Mouse (Mus musculus) heart, postnatal 25 days (tissue): ENCODE measurements at regions not wholly inside any gene's neighbourhood (a gene's known extent, or its start where the extent isn't known, plus 50 kb on each side); places are given as distances from the start of the nearest gene placed in this dataset.

ENCODE experiments used
- DNase-seq: peaks from one replicate; pipeline ENCODE4 v3.0.0; 2022; ENCODE audit warnings: low spot score
- intact Hi-C: fragments of 180-260 bp; cut with DNase I; formaldehyde crosslinking; loops from one replicate; pipeline ENCODE4 v1.15.1; 2025

DNA sequence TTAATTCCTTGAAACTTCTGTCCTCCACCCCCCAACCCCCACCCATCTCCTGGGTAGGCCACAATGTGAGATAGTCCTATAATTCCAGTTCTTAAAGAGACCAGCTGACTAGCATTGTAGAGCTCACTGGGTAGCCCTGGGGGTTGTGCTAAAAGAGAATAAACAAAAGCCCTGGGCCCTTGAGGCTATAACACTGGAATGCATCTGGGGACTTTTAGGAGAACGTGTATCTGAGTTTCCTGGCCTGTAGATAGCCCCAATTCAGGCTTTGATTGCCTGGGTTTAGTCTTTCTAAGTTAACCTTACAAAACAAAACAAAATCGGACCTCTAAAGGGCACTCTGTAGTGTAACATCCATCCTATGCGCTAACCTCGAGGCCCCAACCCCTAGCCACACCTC lies 234.1 kb upstream of the 4930412O13Rik start:
- intact Hi-C loops: no loop called here
- DNase-seq: no peak

GRCm38 (mm10) chr2:9650082-9650481 lies 231.0 kb upstream of the 4930412O13Rik start:
- no peak for DNase-seq
- intact Hi-C loops: no loop called here

GRCm38 (mm10) chr2:9658880-9659279 lies 222.2 kb upstream of the 4930412O13Rik start:
- DNase-seq: no peak

GRCm38 (mm10) chr2:9669621-9670020 lies 211.4 kb upstream of the 4930412O13Rik start:
- no peak for DNase-seq
- intact Hi-C loops: no loop called here

More at GRCm38 (mm10) chr2:9658880-9659279, 222.2 kb upstream of the 4930412O13Rik start:
- intact Hi-C loops: no loop called here

DNA sequence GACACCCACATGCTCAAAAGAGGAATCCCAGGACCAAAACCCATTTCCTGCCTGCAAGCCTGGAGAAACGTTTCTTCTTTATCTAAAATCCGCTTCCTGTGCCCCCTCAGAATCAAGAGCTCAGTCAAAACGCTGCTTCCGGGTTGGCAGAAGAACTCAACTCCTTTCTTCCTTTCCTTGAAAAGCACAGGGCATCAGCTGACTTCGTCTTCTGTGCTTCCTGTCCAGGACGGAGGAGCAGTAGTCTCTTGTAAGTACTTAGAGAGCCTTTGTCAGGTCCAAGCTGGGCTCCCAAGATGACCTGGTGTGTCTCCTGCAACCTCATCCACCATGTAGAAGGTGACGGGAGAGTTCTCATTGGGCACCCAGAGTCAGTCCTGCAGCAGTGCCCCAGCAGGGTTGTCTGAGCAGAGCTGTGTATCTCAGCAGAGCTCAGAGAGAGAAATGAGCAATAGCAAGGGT lies 199.3 kb upstream of the 4930412O13Rik start:
- intact Hi-C loops: no loop called here
- no peak for DNase-seq

- no peak for DNase-seq
These were observed 197.3 kb upstream of the 4930412O13Rik start for GRCm38 (mm10) chr2:9683673-9684210.

DNA sequence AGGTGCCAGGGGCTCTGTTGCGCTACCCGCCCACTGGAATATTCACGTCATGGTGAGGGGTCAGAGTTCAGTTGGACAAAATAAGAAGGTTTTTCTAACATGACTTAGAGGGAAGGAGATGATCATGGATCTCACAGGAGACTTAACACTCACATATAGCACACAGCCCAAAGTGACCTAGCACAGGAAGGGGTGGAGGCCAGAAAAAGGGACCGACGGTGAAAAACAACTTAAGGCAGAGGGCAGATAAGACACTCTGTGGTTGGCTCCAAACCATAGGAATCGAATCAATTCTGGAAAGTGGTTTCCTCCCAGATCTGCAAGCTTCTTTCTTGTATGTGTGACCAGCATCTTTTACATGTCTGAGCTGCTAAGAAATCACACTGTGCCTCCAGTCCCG lies 192.9 kb upstream of the 4930412O13Rik start:
- DNase-seq: no peak
- intact Hi-C loops: loop anchor here (5.0 kb wide), 1 partner anchor 51 kb away; no protein-coding TSS in a partner anchor

More at GRCm38 (mm10) chr2:9683673-9684210, 197.3 kb upstream of the 4930412O13Rik start:
- intact Hi-C loops: no loop called here

DNA sequence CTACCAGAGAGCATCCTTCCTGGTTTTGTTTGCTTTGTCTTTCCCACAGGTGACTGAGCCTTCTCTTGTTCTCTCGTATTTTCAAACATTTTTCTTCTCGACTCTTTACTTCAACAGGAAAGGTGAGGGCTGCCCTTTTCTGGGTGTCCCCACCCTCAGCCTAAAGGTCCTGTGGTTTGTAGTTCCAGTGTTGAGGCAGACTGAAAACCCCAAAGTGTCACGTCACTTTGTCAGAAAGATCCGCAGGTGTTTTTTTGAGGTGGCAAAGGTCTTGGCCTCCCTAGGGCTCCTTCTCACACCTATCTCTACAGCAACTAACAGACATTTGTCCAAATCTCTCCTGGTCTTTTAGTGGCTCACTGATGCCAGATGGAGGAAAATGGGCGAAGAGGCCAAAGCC lies 191.5 kb upstream of the 4930412O13Rik start:
- DNase-seq: no peak
- intact Hi-C loops: loop anchor here (5.0 kb wide), 1 partner anchor 52 kb away; no protein-coding TSS in a partner anchor

GRCm38 (mm10) chr2:9691506-9691905 lies 189.5 kb upstream of the 4930412O13Rik start:
- intact Hi-C loops: no loop called here
- DNase-seq: no peak

DNA sequence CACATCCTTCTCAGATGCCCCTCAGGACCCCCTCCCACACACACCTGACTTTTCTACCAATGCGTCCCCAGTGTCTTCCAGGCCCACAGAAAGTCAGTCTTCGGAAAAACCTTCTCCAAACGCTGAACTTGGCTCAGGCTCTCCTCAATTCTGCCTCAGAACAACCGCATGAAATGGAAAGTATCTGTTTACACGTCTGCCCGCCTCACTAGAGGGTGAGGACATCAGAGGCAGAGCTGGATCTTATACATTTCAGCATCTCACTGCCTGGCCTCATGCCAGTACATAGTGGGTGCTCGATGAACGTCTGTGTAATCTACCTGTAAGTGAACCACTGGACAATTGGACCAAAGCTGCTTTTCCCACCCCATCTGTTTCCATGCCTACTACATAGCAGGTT lies 189.1 kb upstream of the 4930412O13Rik start:
- no peak for DNase-seq
- intact Hi-C loops: no loop called here

DNA sequence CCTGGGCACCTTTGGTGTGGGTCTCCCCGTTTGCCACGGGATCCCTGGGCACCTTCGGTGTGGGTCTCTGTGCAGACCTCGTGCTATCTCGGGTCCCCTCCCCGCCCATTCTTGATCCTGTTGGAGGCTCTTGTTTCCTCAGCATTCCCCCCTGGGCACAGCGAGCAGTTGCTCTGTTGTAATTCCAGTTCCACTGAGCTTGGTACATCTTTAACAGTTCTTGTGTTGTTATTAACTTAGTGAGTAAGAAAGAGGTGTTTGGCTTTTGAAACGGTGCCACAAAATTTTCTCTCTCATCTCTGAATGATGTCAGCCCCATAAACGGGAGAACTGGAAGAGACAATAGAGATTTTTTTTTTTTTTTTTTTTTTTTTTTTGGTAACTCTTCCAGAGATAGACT lies 187.7 kb upstream of the 4930412O13Rik start:
- intact Hi-C loops: no loop called here
- DNase-seq: no peak

DNA sequence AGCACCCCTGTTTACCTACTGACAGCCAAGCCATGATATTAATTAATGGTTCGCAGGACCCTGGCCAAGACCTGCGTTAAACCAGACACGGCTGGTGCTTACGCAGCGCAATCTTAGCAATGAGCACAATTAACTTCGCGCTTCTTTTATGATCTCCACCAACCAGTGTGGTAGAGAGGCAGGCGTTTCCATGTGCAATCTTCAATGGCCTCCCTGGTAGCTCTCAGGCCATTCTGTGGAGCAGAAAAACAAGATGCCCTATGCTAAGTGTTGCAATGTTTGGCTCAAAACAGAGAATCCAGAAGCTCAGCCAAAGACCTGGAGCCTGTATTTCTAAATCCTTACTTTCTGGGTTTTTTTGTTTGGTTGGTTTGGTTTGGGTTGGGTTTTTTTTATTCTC lies 186.9 kb upstream of the 4930412O13Rik start:
- intact Hi-C loops: no loop called here
- no peak for DNase-seq

- intact Hi-C loops: no loop called here
- no peak for DNase-seq
These were observed 183.3 kb upstream of the 4930412O13Rik start for GRCm38 (mm10) chr2:9697591-9698345.

DNA sequence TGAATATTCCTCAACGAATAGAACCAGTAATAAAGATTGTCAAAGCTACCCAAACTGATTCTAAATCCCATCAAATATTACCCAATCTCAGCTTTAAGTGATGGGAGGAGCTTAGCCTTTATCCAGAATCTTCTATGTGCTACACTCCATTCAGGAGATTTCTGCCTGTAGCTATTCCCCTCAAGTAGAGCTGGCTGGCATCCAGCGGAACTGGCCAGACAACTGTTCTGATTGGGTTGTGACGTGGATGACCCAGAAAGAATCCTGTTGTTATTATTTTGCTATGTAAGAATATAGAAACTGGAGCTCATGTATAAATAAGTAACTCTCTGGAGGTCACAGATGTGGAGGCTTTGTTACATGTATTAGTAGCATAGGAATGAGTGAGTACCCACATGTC lies 176.8 kb upstream of the 4930412O13Rik start:
- no peak for DNase-seq
- intact Hi-C loops: no loop called here

- intact Hi-C loops: no loop called here
- no peak for DNase-seq
These were observed 171.6 kb upstream of the 4930412O13Rik start for GRCm38 (mm10) chr2:9709466-9709865.

DNA sequence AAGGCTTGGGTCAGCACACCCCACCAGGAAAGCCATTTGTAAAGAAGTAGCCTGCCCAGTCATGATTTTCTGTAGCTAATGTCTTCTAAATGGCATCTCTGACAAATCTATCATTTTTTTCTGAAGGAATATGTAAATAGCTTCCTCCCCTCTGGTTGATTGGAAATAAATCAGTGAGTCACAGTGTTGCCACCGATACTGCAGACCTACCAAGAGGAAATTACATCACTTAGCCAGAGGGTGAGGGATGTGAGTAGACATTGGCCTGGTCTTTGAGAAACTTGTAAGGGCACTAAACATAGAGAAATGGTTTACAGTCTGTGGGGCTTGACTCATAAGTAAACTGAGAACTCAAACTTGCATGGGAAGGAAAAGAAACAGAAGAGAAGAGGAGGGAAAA lies 163.1 kb upstream of the 4930412O13Rik start:
- no peak for DNase-seq
- intact Hi-C loops: no loop called here

- intact Hi-C loops: no loop called here
These were observed 147.8 kb upstream of the 4930412O13Rik start for GRCm38 (mm10) chr2:9733243-9733642.

GRCm38 (mm10) chr2:9744181-9744580 lies 136.9 kb upstream of the 4930412O13Rik start:
- DNase-seq: no peak
- intact Hi-C loops: no loop called here

More at GRCm38 (mm10) chr2:9733243-9733642, 147.8 kb upstream of the 4930412O13Rik start:
- DNase-seq: no peak

DNA sequence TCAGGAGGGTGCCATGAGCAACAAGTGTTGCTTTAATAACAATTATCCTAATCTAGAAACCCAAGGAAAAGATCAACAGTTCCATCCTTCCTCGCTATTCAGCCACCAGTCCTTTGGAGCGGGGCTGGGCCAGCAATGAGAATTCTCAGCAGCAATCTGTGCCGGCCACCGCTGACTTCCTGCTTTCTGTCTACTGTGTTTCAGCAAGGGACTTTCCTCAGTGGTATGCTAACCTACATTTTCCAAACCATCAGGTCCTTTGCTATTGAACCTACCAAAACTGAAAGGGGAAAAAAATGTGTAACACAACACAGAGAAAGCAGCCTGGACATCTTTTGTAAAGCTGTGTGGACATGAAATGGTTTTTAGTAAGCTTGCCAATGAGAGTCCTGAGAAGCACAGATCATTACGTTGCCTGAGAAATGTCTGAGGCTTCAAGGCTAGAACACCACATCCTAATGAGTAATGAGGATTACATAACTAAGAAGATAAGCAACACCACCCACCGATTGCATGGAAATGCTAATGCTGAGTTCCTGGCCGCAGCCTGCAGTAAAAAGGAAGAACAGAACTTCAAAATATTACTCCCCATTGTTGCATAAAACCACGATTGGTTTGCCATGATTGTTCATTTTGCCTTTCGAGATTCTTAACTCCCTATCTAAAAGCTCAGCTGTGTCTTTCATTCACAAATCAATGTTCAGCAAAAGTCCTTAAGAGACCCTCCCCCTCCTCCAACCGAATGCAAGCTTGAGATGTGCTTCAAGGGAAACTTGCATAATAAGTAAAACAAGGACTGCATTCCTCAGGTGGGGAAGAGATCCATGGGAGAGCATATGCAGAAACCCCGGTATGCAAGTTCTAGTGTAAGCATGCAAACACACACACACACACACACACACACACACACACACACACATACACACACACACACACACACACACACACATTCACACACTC lies 130.9 kb upstream of the 4930412O13Rik start:
- intact Hi-C loops: no loop called here
- DNase-seq: no peak

GRCm38 (mm10) chr2:9753691-9754090 lies 127.4 kb upstream of the 4930412O13Rik start:
- intact Hi-C loops: no loop called here
- DNase-seq: no peak
